Comparison of ENCODE assay signal across 8 mouse cellular contexts in the genomic region with DNA sequence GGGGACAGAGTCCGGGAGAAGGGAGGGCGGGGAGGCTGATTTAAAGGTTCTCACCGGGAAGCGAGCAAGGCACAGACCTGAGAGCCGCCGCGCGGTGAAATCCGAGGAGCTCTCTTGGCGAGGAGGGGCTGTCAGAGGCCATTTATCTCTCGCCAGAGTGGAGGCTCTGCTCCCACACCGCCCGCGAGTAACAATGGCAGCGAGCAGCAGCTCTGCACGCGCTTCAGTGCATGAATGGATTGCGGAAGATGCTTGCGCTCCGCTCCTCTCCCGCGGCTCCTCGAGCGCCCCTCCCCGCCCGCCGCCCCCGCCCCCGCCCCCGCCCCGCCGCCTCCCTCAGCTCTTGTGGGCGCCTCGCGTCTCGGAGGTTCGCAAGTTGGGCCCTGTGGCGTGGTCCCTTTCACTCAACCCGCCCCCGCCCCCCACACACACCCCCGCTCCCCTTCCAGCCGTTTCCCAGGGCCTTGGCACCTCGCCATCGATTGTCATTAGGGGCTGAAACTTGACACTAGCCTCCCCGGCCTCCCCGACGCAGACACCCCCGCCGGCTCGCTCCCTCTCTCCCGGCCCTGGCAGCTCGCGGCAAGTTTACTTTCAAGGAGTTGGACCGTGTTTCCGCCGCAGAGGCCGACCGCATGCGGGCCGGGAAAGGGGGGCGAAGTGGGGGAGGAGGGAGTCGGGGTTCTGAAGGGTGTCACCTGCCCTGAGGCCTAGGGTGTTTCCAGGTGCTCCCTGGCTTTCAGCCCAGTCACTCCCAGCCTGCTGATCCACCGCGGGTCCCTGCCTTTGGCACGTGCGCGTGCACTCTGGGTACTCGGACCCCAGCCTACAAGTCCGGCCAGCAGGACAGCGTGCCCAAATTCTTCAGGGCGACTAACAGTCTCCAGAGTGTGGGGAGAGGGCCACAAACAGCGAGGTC. TPM values are rescaled to one million over a fixed set of nuclear protein-coding genes. Genes with fewer than 3 reads are reported as not detected.
DNase-seq lines count a peak whose midpoint lies in the region; ATAC-seq and TF ChIP-seq lines count a peak whose summit lies in the region.

No protein-coding gene starts in this region.

- H3K27me3 ChIP-seq in heart, embryonic 16.5 days (ENCODE audit: control insufficient read depth, insufficient read depth, low read length) = peaks cover 43% of the 10 kb centered on the region
- peaks cover 70% of the 10 kb centered on the region for H3K27me3 ChIP-seq in limb, embryonic 11.5 days (ENCODE audit: control insufficient read depth, insufficient read depth, low read length)
- peaks cover 63% of the 10 kb centered on the region for H3K27me3 ChIP-seq in midbrain, embryonic 11.5 days (ENCODE audit: control insufficient read depth, insufficient read depth, low read length)
- H3K27me3 ChIP-seq in thymus, adult 2 months (ENCODE audit: control insufficient read depth, insufficient read depth, low read length) = no peaks in the 10 kb centered on the region

- peak; percentile 87 for DNase-seq in 3134 (ENCODE audit: extremely low read depth, insufficient read length, low spot score)
- DNase-seq in CD4-positive, CD25-positive, alpha-beta regulatory T cell, adult 2 months (ENCODE audit: low read depth, low spot score) = peak; percentile 65
- peak; percentile 73 for DNase-seq in embryo, embryonic 9.5 days (ENCODE audit: extremely low spot score)
- DNase-seq in limb, embryonic 11.5 days (ENCODE audit: low spot score) = peak; percentile 81
- peak; percentile 92 for DNase-seq in midbrain, embryonic 11.5 days (ENCODE audit: low spot score, missing footprints)
- peak; percentile 51 for DNase-seq in thymus, adult 2 months
- DNase-seq in cerebellum, adult 18-20 months = no peak

- 1% methylated on average over 44 of the region's 72 CpGs for WGBS in heart, embryonic 16.5 days
- 2% methylated on average over 35 of the region's 72 CpGs for WGBS in limb, embryonic 11.5 days
- 3% methylated on average over 40 of the region's 72 CpGs for WGBS in midbrain, embryonic 11.5 days
- 1% methylated on average over 43 of the region's 72 CpGs for WGBS in thymus, adult 2 months

- TF ChIP-seq CTCF in thymus, adult 2 months (IDR thresholded peaks at IDR 0.05; ENCODE audit: borderline replicate concordance, control insufficient read depth, extremely low read depth, insufficient read depth, low read length, poor library complexity) = no peak

- H3K4me3 ChIP-seq in heart, embryonic 16.5 days (ENCODE audit: low read length) = peak overlapping the region; percentile 74
- H3K4me3 ChIP-seq in limb, embryonic 11.5 days (ENCODE audit: low read depth, low read length) = peak overlapping the region; percentile 56
- H3K4me3 ChIP-seq in midbrain, embryonic 11.5 days (ENCODE audit: low read depth, low read length) = peak overlapping the region; percentile 57
- H3K4me3 ChIP-seq in thymus, adult 2 months (ENCODE audit: control insufficient read depth, insufficient read depth, low read length) = peak overlapping the region; percentile 50

- no peaks in the 10 kb centered on the region; the same call in 1 of the 2 replicates for H3K9me3 ChIP-seq in heart, embryonic 16.5 days (replicated peaks; ENCODE audit: control insufficient read depth, low read length)
- H3K9me3 ChIP-seq in limb, embryonic 11.5 days (ENCODE audit: control insufficient read depth, low read length) = no peaks in the 10 kb centered on the region
- H3K9me3 ChIP-seq in midbrain, embryonic 11.5 days (ENCODE audit: control insufficient read depth, low read length) = no peaks in the 10 kb centered on the region

- no peak for TF ChIP-seq POLR2A in thymus, adult 2 months (IDR thresholded peaks at IDR 0.05; ENCODE audit: control insufficient read depth, extremely low read depth, insufficient read depth, low read length, poor library complexity)

- ATAC-seq in heart, embryonic 16.5 days (replicated peaks; ENCODE audit: extremely low read depth, insufficient read depth, low FRiP score) = peak; percentile 54
- ATAC-seq in limb, embryonic 11.5 days (ENCODE audit: insufficient number of reproducible peaks, low FRiP score, low TSS enrichment, low read depth) = peak; percentile 33
- peak; percentile 73 for ATAC-seq in midbrain, embryonic 11.5 days (ENCODE audit: low FRiP score)

- H3K4me1 ChIP-seq in heart, embryonic 16.5 days (ENCODE audit: control insufficient read depth, insufficient read depth, low read length) = peaks cover 27% of the 10 kb centered on the region
- H3K4me1 ChIP-seq in limb, embryonic 11.5 days (ENCODE audit: control insufficient read depth, insufficient read depth, low read length) = peaks cover 28% of the 10 kb centered on the region
- peaks cover 31% of the 10 kb centered on the region for H3K4me1 ChIP-seq in midbrain, embryonic 11.5 days (ENCODE audit: control insufficient read depth, insufficient read depth, low read length)
- H3K4me1 ChIP-seq in thymus, adult 2 months (replicated peaks; ENCODE audit: control insufficient read depth, insufficient read depth, low read length) = peaks cover 50% of the 10 kb centered on the region

- no peaks in the 10 kb centered on the region for H3K36me3 ChIP-seq in heart, embryonic 16.5 days (ENCODE audit: control insufficient read depth, insufficient read depth)
- no peaks in the 10 kb centered on the region for H3K36me3 ChIP-seq in limb, embryonic 11.5 days (ENCODE audit: control insufficient read depth, insufficient read depth, low read length)
- H3K36me3 ChIP-seq in midbrain, embryonic 11.5 days (ENCODE audit: control insufficient read depth, insufficient read depth, low read length) = no peaks in the 10 kb centered on the region
- H3K36me3 ChIP-seq in thymus, adult 2 months (ENCODE audit: control insufficient read depth, insufficient read depth, low read length) = no peaks in the 10 kb centered on the region

- peak overlapping the region; percentile 91 for H3K27ac ChIP-seq in heart, embryonic 16.5 days (ENCODE audit: low read length)
- H3K27ac ChIP-seq in limb, embryonic 11.5 days (replicated peaks; ENCODE audit: low read depth, low read length) = peak overlapping the region; percentile 92
- peak overlapping the region; percentile 79 for H3K27ac ChIP-seq in midbrain, embryonic 11.5 days (ENCODE audit: low read depth, low read length)
- no peak overlapping the region for H3K27ac ChIP-seq in thymus, adult 2 months (ENCODE audit: control insufficient read depth, insufficient read depth, low read length)

- H3K4me2 ChIP-seq in heart, embryonic 16.5 days (ENCODE audit: low read depth, low read length) = peak overlapping the region; percentile 76
- peak overlapping the region; percentile 42 for H3K4me2 ChIP-seq in limb, embryonic 11.5 days (ENCODE audit: low read depth, severe bottlenecking)
- peak overlapping the region; percentile 65 for H3K4me2 ChIP-seq in midbrain, embryonic 11.5 days

- H3K9ac ChIP-seq in heart, embryonic 16.5 days (ENCODE audit: low read length) = peak overlapping the region; percentile 86
- peak overlapping the region; percentile 78 for H3K9ac ChIP-seq in limb, embryonic 11.5 days (ENCODE audit: low read length)
- peak overlapping the region; percentile 88 for H3K9ac ChIP-seq in midbrain, embryonic 11.5 days (ENCODE audit: low read length)

RNA-seq across cellular contexts. Expression of a gene that starts 31.7 kb away (rescaled TPM):
- 11.5 and 13.5 TPM in 2 replicates for polyA plus RNA-seq in heart, embryonic 16.5 days (2015; fragmentation: Nextera tagmentation; extraction: Ambion mirVana)
- 26.6 and 30.5 TPM in 2 replicates for polyA plus RNA-seq in limb, embryonic 11.5 days (2014; fragmentation: Nextera tagmentation; extraction: Ambion mirVana)
- polyA plus RNA-seq in midbrain, embryonic 11.5 days (2014; fragmentation: Nextera tagmentation; extraction: Ambion mirVana) = 26.3 and 27.7 TPM in 2 replicates
- 30.6 and 37.7 TPM in 2 replicates for polyA plus RNA-seq in thymus, adult 2 months (2012; rRNA removed)

Comparison
In these comparisons a context has a peak if more than half of its experiments do, and no peak if none do; other contexts are left out.
1. DNase-seq: peak in 3134 (single experiment), CD4-positive, CD25-positive, alpha-beta regulatory T cell, adult 2 months (single experiment), embryo, embryonic 9.5 days (single experiment), limb, embryonic 11.5 days (single experiment), midbrain, embryonic 11.5 days (single experiment) and thymus, adult 2 months (single experiment); none in cerebellum, adult 18-20 months (0 of 2).
2. Peak in every context shown above with its lines, with median percentiles within 50 percentile points of each other: ATAC-seq, H3K4me2 ChIP-seq, H3K4me3 ChIP-seq and H3K9ac ChIP-seq.